Mouse (Mus musculus) cerebellum, adult 9-10 months (tissue): ENCODE data around the gene 2010111I01Rik.

Source experiments
- DNase-seq: peaks from one replicate; pipeline ENCODE4 v3.0.0; 2022

2010111I01Rik gene

GRCm38 (mm10) chr13:63360111-63360885 lies 395.6 kb downstream of the 2010111I01Rik start:
- DNase-seq = no peak

DNA sequence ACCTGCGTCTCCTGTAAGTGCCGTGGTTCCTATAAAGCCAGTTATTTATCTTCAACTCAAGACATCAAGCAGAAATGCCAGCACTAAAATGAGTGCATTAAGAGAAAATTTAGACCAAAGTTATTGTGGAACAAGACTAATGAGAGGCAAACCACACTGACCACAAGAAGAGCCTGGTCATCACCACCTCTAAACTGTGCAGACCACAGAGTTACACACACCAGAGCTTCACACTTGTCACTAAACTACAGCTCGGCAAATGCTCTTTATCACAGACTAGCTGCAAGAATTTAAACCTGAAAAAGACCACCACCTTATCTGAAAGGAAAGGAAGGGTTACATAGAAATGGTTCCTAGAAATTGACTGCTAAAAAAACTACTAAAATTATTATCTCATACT lies 397.1 kb downstream of the 2010111I01Rik start:
- DNase-seq = no peak

DNA sequence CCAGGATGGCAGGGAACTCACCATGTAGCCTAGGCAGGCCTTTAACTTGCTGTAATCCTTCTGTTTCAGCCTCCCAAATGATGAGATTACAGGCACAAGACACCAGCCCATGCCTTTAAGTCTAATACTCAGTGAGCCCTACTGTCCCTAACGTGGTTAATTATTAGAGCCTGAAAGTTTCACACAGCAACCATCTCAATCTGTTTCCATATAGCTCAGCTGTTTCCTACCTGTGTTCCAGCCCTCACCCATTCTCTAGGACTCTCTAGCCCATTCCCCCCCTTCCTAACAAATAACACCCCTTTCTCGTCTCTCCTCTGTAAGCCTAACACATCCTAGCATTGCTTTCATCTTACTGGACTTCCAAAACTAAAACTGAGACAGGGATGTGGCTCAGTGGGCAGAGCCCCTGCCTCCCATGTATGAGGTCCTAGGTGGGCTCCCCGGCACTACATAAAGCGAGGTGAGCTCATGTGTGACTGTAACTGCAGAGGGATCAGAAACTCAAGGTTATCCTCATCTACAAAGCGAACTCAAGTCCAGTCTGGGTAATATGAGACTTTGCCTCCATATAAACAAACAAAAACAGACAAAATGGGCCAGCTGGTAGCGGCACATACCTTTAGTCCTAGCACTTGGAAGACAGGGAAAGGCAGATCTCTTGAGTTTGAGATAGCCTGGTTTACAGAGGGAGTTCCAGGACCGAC lies 408.9 kb downstream of the 2010111I01Rik start:
- no peak for DNase-seq
